Mouse (Mus musculus) kidney, adult 18-20 months (tissue): Measurements from ENCODE around the gene Il12rb2.

Experiments used
- DNase-seq: peaks from one replicate; pipeline ENCODE4 v3.0.0; 2021

Gene Il12rb2

DNA sequence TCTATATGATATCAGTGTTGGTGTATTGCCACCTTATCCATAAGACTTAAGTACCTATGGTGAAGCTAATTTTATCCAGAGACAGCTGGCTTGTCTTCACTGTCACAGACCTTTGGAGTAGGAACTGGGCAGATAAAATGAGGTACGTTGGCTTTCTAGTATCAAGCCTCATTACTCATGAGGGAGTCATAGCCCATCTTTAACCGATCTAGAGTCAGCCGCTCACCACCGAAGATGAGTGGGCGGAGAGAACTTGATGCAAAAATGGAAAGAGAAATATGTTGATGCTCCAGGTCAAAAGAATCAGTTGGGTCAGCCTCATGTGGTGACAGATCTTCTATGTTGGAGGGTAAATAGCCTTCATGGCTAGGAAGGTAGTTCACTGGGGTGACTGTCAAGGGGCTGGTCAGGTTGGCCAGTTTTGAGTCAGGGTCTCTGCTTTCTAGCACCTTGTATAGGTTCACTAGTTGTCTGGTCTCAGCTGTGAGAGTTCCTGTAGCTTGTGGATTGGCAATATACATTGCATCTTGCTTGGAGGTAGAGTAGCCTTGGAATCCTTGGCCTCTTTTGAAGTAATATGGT, 83.9 kb downstream of the Il12rb2 start:
- DNase-seq, result no peak

DNA sequence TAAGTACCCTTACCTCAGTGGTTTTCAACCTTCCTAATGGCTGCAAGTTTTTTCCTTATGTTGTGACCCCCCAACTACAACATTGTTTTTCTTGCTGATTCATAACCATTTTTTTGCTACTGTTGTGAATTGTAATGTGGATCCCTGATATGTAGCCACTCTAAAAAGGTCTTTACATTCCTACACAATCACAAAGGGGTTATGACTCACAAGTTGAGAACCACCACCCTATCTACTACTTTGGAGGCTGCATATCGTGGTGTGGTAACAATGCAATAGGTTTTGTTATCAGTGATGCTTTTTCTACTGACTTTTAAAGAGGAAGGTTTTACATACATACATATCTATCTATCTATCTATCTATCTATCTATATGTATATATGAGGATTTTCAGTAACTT, 93.1 kb downstream of the Il12rb2 start:
- no peak for DNase-seq

DNA sequence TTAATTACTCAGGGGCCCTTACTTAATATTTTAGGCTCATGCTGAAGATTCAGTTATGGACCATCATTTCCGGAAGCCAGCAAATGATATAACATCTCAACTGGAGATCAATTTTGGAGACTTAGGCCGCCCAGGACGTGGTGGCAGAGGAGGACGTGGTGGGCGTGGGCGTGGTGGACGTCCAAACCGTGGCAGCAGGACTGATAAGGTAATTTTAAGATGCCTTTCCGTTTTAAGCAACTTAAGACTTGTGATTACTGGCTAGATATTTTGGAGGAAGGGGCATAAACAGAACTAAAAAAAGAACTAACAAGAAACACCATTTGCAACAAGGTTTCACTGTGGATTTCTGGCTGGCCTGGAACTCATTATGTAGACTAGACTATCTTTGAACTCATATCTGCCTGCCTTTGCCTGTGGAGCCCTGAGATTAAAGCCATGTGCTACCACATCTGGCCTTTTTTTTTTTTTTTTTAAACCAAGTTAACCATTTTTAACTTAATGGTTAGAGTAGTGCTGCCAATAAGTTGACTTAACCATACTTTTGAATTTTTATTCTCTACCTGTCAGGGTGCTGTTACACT, 94.3 kb downstream of the Il12rb2 start:
- no peak for DNase-seq

DNA sequence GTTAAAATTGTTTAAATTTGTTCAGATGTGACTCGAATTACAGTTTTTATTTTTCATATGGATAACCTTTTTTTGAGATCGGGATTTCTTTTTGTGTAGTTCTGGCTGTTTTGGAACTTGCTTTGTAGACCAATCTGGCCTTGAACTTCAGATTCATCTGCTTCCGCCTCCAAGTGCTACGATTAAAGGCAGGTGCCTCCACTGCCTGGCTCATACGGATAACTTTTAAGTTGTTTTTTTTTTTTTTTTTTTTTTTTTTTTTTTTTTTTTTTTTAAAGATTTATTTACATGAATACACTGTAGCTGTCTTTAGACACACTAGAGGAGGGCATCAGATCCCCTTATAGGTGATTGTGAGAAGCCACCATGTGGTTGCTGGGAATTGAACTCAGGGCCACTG, 98.0 kb downstream of the Il12rb2 start:
- DNase-seq, result no peak

DNA sequence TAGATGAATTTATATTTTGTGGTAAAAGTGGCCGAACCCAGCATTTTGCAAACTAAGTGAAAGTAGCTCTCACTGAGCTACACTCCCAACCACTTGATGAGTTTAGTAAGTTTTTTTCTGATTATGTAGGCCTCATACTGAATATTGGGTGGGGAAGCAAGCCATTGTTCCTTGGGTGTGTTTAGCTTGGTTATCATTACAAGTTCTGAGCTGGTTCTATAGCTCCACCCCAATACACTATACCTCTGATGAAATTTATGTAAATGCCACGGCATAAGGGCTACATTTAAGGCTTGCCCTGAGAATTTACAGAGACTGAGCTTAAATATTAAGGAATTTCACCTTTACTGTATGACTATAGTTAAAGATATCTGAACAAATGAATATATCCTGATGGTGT, 106.5 kb downstream of the Il12rb2 start:
- DNase-seq, result no peak

DNA sequence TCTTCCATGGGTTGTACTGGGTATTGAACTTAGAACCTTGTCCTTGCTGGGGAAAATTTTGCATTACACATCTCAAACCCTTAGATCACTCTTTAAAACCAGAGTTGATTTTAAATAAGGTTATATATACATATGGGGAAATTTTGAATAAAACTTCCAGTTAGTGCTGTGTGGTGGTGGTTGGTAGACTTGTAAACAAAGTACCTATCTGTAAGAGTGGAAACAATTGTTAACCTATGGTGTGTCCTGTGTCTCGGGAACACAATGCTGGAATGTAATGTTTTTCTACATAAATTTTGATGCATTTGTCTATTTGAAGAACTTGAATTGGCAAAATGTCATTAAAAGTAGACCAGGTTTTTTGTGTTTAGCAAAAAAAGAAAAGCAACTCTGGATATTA, 107.0 kb downstream of the Il12rb2 start:
- no peak for DNase-seq

DNA sequence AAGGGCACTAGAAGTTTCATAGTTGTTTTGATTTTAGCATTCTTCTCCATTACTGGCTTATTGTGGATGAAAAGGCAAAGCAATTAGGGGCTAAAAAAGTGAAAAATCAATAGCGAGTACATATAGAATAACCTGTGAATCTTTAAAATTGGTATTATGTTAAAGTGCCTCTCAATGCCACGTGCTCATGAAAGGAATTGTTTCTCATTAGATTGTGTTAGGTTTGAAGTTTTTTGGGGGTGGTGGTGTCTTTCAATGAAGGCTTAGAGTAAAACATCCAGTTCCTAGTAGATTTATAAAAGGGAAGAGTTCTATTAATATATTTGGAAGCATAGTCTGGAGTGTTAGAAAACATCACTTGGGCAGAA, 107.8 kb downstream of the Il12rb2 start:
- no peak for DNase-seq

DNA sequence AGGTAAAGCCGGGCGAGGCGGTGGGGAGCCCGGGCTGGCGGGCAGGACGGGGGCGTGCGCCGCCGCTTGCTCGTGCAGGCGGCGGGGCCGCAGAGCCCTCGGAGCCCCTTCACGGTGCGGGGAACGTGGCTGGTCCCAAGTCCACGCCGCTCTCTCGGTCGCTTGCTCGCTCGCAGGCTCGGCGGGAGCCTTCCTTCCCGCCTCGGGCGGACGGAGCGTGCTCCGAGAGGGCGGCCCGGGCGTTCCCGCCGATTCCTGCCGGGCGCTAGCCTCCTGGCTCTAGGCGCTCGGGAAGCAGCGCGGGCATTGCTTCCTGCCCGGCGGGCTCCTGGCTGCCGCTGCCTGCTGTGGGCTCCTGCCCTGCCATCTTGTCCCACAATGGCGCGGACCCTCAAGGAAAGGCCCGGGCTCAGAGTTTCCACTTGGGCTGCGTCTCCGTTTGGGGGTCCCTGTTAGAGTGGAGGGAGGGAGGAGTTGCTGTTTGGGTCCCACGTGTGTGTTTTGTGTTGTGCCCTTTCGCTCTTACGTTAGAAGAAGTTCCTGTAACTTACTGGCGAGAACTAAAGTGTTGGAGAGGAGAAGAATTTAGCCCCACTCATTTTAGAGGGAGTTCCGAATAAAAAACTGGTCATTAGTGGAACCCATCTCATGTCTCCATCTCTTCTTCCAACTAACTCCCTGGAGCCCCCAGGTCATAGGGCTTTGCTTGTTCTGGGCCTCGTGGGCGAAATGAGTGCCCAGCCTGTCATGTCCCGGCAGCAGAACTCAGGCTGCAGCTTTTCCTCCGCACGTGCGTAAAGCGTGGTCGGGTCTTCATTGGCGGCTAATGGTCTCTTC, 108.4 kb downstream of the Il12rb2 start:
- DNase-seq, result peak; percentile 26

DNA sequence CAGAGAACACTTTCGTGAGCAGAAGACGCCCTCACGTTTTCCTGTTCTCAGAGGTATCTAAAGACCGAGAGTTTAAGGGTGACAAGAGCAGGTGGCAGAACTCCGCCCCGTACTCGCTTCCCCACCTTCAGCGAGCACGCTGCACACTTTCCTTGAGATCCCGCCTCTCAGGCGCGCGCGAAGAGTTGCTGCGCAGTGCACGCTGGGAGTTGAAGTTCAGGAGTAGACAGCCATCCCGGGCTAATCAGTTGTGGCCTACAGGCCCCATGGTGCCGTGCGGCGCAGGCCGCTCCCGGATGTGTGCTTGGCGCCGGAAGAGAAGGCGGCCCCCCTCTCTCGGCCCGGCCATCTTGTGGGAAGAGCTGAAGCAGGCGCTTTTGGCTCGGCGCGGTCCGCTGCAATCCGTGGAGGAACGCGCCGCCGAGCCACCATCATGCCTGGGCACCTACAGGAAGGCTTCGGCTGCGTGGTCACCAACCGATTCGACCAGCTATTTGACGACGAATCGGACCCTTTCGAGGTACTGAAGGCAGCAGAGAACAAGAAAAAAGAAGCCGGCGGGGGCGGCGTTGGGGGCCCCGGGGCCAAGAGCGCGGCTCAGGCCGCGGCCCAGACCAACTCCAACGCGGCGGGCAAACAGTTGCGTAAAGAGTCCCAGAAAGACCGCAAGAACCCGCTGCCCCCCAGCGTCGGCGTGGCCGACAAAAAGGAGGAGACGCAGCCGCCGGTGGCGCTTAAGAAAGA, 109.2 kb downstream of the Il12rb2 start:
- DNase-seq, result peak; percentile 96

DNA sequence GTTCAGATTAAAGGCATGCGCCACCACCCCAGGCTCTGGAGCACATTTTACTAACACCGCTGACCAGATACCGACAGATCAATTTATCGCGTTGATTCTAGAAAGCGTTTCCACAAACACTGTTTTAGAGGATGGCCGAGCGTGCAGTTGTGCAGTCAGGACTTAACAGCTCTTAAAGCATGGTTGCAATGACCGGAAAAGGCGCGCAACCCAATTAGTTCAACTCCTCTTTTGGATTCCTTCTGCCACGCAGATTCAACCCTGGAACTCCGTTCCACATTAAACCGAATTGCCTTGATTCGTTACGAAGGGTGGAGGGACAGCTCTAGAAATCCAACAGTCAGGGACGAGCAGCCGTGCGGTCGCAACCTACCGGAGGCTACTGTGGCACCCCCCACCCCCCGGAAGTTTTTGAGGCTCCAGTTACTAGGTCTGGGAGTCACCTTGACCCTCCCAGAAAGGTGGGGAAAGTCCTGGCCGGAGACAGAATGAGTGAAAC, 109.8 kb downstream of the Il12rb2 start:
- DNase-seq, result no peak

DNA sequence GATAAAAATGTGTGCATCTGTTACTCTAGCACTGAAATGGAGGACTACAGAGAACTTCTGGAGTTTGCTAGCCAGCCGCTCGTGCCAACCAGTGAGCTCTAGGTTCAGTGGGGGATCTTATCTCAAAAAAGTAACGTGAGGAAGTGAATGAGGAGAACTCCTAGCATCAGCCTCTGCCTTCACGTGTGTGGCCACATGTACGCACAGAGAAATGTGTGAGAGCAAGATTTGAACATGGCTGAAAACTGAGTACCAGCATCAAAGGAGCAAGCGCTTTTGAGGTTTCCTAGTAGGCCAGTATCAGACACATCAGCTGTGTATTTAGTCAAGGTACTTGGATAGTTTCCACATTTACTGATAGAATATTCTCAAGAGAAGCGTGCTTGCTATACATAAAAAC, 111.1 kb downstream of the Il12rb2 start:
- no peak for DNase-seq

DNA sequence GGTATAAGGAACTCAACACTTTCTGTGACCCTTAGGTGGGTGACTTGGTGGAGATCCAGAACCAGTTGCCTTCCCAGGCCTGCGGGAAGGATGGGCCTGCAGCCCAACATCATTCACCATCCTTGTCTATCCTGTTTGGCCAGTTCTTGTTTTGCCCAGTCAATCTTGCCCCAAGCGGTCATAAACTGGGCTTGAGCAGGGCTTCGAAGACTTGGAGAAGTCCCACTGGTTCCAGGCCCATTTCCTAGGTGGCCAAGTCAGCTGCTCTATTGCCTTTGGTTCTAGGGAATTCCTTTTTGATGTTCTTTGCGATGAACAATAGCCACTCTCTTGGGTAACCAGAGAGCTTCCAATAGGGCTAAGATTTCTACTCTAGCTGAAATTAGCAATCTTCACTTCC, 124.9 kb downstream of the Il12rb2 start:
- no peak for DNase-seq

DNA sequence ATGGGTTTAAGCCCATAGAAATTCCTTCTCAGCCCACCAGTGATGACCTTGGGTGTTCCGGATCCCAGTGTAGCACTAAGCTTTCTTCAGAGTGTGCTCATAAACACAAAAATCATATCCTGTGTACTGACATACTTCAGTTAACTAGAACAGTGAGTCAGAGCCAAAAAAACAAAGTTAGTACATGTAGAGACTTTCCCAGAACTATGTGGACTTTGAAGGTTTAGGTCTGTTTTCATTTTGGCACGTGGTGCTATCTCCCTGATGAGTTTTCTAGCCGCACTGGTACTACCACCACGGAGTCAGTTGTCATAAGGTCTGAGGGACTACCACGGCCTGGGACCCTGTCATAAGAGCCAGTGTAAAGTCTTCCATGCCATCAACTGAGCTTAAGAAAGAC, 131.5 kb downstream of the Il12rb2 start:
- DNase-seq, result no peak

DNA sequence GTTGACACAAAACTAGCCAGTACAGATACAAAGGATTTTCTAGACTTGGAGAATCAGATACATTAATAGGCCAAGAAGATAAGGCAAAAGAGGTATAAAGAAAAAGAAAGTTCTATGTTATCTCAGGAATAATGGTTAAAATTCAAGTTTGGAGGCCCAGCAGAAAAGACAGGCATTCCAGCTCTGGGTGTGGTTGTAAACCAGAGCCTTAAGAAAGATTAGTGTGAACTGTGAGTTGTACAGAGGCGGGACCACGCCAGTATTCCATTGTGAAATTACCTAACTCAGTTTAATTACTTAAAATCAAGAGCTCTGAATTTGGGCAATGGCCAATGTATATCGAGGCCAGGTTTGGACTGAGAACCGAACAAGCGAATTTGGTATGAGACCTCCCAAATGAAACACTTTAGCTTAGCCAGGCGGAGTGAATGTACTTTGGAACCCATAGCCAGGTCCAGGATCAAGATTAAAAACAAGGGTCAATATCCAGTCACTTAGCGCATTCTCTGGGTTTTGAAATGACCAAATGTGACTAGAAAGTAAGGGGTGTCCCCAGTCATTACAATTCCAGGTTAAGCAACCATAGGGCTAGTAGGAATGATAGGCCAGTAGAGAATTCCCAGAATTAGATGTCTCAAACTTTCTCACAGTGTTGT, 132.1 kb downstream of the Il12rb2 start:
- DNase-seq, result peak; percentile 5
